Comparison of ENCODE assay signal across 32 mouse cellular contexts in genomic region chr8:49699058-49699457, GRCm38 (mm10).
"Had no signal": no experiment of that assay in that cellular context is flagged by ENCODE, and none has a peak within 500 bp of the region (broad histone marks: within the 10 kb centered on the region; RNA-seq: fewer than 3 reads in every experiment).

No protein-coding gene starts in this region.

- DNase-seq: left cerebral cortex, postnatal 4 days; liver; liver, embryonic 13.5 days; liver, postnatal 0 days; lung, adult 18-20 months; lung, adult 2 months; lung, embryonic 14.5 days; lung, postnatal 10 days; lung, postnatal 14 days; lung, postnatal 36 days; lung, postnatal 4 days; midbrain, embryonic 14.5 days had no signal

- H3K9me3 ChIP-seq: limb, embryonic 10.5 days; limb, embryonic 12.5 days; limb, embryonic 13.5 days; limb, embryonic 15.5 days; liver, embryonic 12.5 days; liver, embryonic 13.5 days; liver, embryonic 15.5 days; lung, embryonic 15.5 days; megakaryocyte, embryonic 14.5 days; midbrain, embryonic 10.5 days; midbrain, embryonic 12.5 days; midbrain, embryonic 13.5 days; midbrain, embryonic 15.5 days; neural tube, embryonic 12.5 days had no signal

- ATAC-seq: liver, embryonic 12.5 days; liver, postnatal 0 days; lung, postnatal 0 days; midbrain, embryonic 13.5 days; midbrain, embryonic 15.5 days; midbrain, embryonic 16.5 days had no signal

- H3K27me3 ChIP-seq: limb, embryonic 12.5 days; limb, embryonic 13.5 days; limb, embryonic 15.5 days; liver, embryonic 12.5 days; liver, embryonic 13.5 days; liver, embryonic 15.5 days; lung, embryonic 15.5 days; megakaryocyte, embryonic 14.5 days; midbrain, embryonic 12.5 days; midbrain, embryonic 13.5 days; midbrain, embryonic 15.5 days; neural tube, embryonic 12.5 days had no signal

- H3K4me3 ChIP-seq: limb, embryonic 10.5 days; limb, embryonic 12.5 days; limb, embryonic 13.5 days; limb, embryonic 15.5 days; liver, embryonic 12.5 days; liver, embryonic 13.5 days; liver, embryonic 15.5 days; lung, embryonic 15.5 days; megakaryocyte, embryonic 14.5 days; midbrain, embryonic 10.5 days; midbrain, embryonic 12.5 days; midbrain, embryonic 13.5 days; midbrain, embryonic 15.5 days; myocyte; neural tube, embryonic 12.5 days had no signal

- H3K4me1 ChIP-seq: limb, embryonic 15.5 days; liver, embryonic 12.5 days; liver, embryonic 13.5 days; liver, embryonic 15.5 days; lung, embryonic 15.5 days; megakaryocyte, embryonic 14.5 days; midbrain, embryonic 10.5 days; midbrain, embryonic 12.5 days; midbrain, embryonic 13.5 days; midbrain, embryonic 15.5 days; neural tube, embryonic 12.5 days had no signal

- H3K27ac ChIP-seq: limb, embryonic 10.5 days; limb, embryonic 12.5 days; limb, embryonic 13.5 days; limb, embryonic 15.5 days; liver, embryonic 12.5 days; liver, embryonic 13.5 days; liver, embryonic 14.5 days; liver, embryonic 15.5 days; lung, embryonic 15.5 days; macrophage; midbrain, embryonic 10.5 days; midbrain, embryonic 12.5 days; midbrain, embryonic 13.5 days; midbrain, embryonic 15.5 days; neural tube, embryonic 12.5 days had no signal

- H3K36me3 ChIP-seq: limb, embryonic 10.5 days; limb, embryonic 12.5 days; limb, embryonic 13.5 days; limb, embryonic 15.5 days; liver, embryonic 12.5 days; liver, embryonic 13.5 days; liver, embryonic 15.5 days; lung, embryonic 15.5 days; midbrain, embryonic 10.5 days; midbrain, embryonic 12.5 days; midbrain, embryonic 13.5 days; midbrain, embryonic 15.5 days; neural tube, embryonic 12.5 days had no signal

- H3K4me2 ChIP-seq: limb, embryonic 12.5 days; limb, embryonic 13.5 days; limb, embryonic 15.5 days; liver, embryonic 11.5 days; liver, embryonic 12.5 days; liver, embryonic 13.5 days; liver, embryonic 15.5 days; lung, embryonic 14.5 days; lung, embryonic 15.5 days; midbrain, embryonic 11.5 days; midbrain, embryonic 12.5 days; midbrain, embryonic 13.5 days; midbrain, embryonic 15.5 days; neural tube, embryonic 12.5 days had no signal

- H3K9ac ChIP-seq: limb, embryonic 12.5 days; limb, embryonic 13.5 days; limb, embryonic 15.5 days; liver, embryonic 12.5 days; liver, embryonic 13.5 days; liver, embryonic 14.5 days; liver, embryonic 15.5 days; liver, postnatal 0 days; lung, embryonic 14.5 days; lung, embryonic 15.5 days; midbrain, embryonic 12.5 days; midbrain, embryonic 13.5 days; midbrain, embryonic 15.5 days; neural tube, embryonic 12.5 days had no signal
